Mouse (Mus musculus) limb, embryonic 14.5 days (tissue): ENCODE data around the gene Dock1. TPM values are rescaled to one million over a fixed set of nuclear protein-coding genes. Genes with fewer than 3 reads are reported as not detected.

ENCODE experiments used
- ATAC-seq: fragments of 200-750 bp; cut with Nextera tagmentation; 2 replicates; pipeline ENCODE4 v1.8.0; 2017; ENCODE audit warnings: low read depth, moderate number of reproducible peaks, moderate TSS enrichment; ENCODE audit not compliant: low FRiP score
- DNase-seq: peaks from one replicate; pipeline ENCODE4 v3.0.0-alpha.2; 2015; ENCODE audit warnings: low spot score
- H3K27ac ChIP-seq: fragments of 300-500 bp; sonication (generic); replicated peaks from 2 replicates; pipeline ENCODE4 v1.5.1; 2014; ENCODE audit warnings: low read depth, mild to moderate bottlenecking, low read length, moderate library complexity, mixed read lengths
- H3K27me3 ChIP-seq: fragments of 300-500 bp; sonication (generic); 2 replicates; pipeline ENCODE4 v1.6.1; 2014; ENCODE audit warnings: low read length, mixed read lengths; ENCODE audit not compliant: control insufficient read depth, insufficient read depth
- H3K36me3 ChIP-seq: fragments of 300-500 bp; sonication (generic); 2 replicates; pipeline ENCODE4 v1.6.1; 2014; ENCODE audit warnings: mild to moderate bottlenecking, low read length, moderate library complexity, mixed read lengths; ENCODE audit not compliant: control insufficient read depth, insufficient read depth
- H3K4me1 ChIP-seq: fragments of 300-500 bp; sonication (generic); 2 replicates; pipeline ENCODE4 v1.6.1; 2014; ENCODE audit warnings: antibody characterized with exemption, low read length, mixed read lengths; ENCODE audit not compliant: control insufficient read depth, insufficient read depth
- H3K4me2 ChIP-seq: fragments of 300-500 bp; sonication (generic); replicated peaks from 2 replicates; pipeline ENCODE4 v1.6.1; 2014; ENCODE audit warnings: low read depth, mild to moderate bottlenecking, low read length, moderate library complexity; ENCODE audit not compliant: severe bottlenecking
- H3K4me3 ChIP-seq: fragments of 300-500 bp; sonication (generic); replicated peaks from 2 replicates; pipeline ENCODE4 v1.5.1; 2014; ENCODE audit warnings: low read length
- H3K9ac ChIP-seq: fragments of 300-500 bp; sonication (generic); 2 replicates; pipeline ENCODE4 v1.6.1; 2014; ENCODE audit warnings: mild to moderate bottlenecking, low read depth, low read length, moderate library complexity; ENCODE audit not compliant: severe bottlenecking
- H3K9me3 ChIP-seq: fragments of 300-500 bp; sonication (generic); 2 replicates; pipeline ENCODE4 v1.6.1; 2016; ENCODE audit warnings: low read length; ENCODE audit not compliant: control insufficient read depth
- POLR2A ChIP-seq: fragments of 200-500 bp; IDR thresholded peaks from 2 replicates; pipeline ENCODE4 v1.8.0; 2012; ENCODE audit warnings: inconsistent platforms, mild to moderate bottlenecking, moderate library complexity, borderline replicate concordance; ENCODE audit not compliant: insufficient read depth, insufficient read length; ENCODE audit errors: extremely low read depth
- WGBS: fragments of 180-500 bp; shearing (Covaris S2); extraction: QIAGEN DNeasy Blood & Tissue Kit; methylation state at CpG from one replicate; pipeline ENCODE4 v1.1.7; 2014; 5-methylcytosine and 5-hydroxymethylcytosine counted together
- polyA plus RNA-seq, 2 experiments: library from polyadenylated mRNA; depleted of rRNA in 1 of 2; stranded (reverse) in 1 of 2; unstranded in 1 of 2; fragments of >200 nt; fragmentation: Nextera tagmentation in 1 of 2; extraction: Ambion mirVana in 1 of 2; gene quantifications; 2 replicates each; pipeline versions ENCODE4 v1.2.1 to v1.2.3; 2012 to 2014

Dock1 gene
- polyA plus RNA-seq, 2 experiments: 35.7 to 40.0 TPM

DNA sequence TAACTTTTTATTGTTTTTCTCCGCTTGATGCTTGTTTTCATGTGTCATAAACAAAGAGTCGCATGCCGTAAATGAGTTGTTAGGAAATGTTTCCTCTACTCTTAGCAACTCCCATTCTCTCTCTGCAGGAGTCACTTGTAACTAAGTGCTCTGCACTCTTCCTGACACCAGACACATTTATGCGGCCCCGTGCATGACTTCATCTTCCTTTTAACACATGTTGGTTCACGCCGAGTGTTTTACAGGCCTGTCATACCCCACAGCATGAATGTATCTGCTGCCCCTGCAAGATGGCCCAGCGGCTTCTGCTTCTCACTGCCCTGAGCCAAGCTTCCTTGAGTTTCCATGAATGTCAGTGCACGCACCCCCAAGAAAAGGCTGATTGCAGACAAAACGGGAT, 407.4 kb downstream of the Dock1 start:
- Histone ChIP-seq H3K4me2 (no peak overlapping the region), H3K4me3 (no peak overlapping the region), H3K4me1 (no peaks in the 10 kb centered on the region), H3K27ac (no peak overlapping the region), H3K9ac (no peak overlapping the region), H3K9me3 (no peaks in the 10 kb centered on the region), H3K36me3 (peaks cover 7% of the 10 kb centered on the region; the same call in 1 of the 2 replicates), H3K27me3 (no peaks in the 10 kb centered on the region)
- no peak for TF ChIP-seq POLR2A
- ATAC-seq: no peak
- WGBS: 53% methylated on average over 10 of the region's 10 CpGs
- DNase-seq: no peak

DNA sequence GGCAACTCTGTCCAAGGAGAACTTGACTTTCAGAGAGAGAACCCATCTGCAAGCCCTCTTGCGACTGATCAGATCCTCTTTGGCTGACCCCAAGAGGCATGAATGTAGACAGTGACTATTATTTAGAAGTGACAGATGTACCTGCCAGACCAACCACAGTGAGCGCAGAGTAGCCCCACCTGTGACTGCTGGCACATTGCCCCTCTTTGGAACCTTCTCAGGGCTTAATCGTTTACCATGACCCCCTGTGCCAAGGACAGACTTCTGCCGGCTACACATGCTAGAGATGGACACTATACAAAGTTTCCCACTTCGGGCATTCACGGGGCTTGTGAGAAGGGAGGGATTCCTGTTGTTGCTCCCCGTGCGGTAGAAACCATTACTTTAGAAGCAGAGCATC, 413.0 kb downstream of the Dock1 start:
- WGBS: 94% methylated on average over 8 of the region's 8 CpGs

GRCm38 (mm10) chr7:135084069-135084468, 413.6 kb downstream of the Dock1 start:
- H3K27me3 ChIP-seq: no peaks in the 10 kb centered on the region
- H3K9me3 ChIP-seq: no peaks in the 10 kb centered on the region
- no peak overlapping the region for H3K27ac ChIP-seq
- no peak overlapping the region for H3K9ac ChIP-seq
- no peaks in the 10 kb centered on the region for H3K4me1 ChIP-seq
- 91% methylated on average over 7 of the region's 7 CpGs for WGBS
- H3K4me3 ChIP-seq: no peak overlapping the region
- ATAC-seq (no peak), DNase-seq (no peak)
- H3K36me3 ChIP-seq: peaks cover 7% of the 10 kb centered on the region
- TF ChIP-seq POLR2A: no peak
- no peak overlapping the region for H3K4me2 ChIP-seq

More for the DNA sequence above, 413.0 kb downstream of the Dock1 start:
- Histone ChIP-seq H3K4me1 (no peaks in the 10 kb centered on the region), H3K27ac (no peak overlapping the region), H3K4me3 (no peak overlapping the region), H3K9me3 (no peaks in the 10 kb centered on the region), H3K27me3 (no peaks in the 10 kb centered on the region), H3K4me2 (no peak overlapping the region), H3K9ac (no peak overlapping the region), H3K36me3 (peaks cover 7% of the 10 kb centered on the region)
- TF ChIP-seq POLR2A: no peak
- DNase-seq (no peak), ATAC-seq (no peak)

DNA sequence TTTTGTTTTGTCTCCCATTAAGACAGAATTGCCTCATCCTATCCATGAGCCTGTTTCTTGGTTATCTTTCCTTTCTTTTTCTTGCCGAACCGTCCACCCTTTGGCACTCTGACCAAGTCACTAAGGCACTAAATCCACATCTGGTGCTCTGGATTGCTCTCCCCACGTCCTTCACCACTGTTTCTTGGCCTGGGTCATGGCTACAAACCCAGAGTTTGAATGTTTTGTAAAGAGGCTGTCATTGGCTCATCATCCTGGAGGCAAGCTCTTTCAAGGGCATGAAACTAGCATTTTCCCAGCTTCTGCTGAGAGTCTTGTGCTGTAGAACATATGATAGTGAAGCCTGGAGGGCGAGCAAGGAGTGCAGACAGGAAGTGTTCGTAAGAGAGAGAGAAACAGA, 416.1 kb downstream of the Dock1 start:
- DNase-seq (no peak), ATAC-seq (no peak)
- Histone ChIP-seq H3K36me3 (peaks cover 4% of the 10 kb centered on the region; the same call in 1 of the 2 replicates), H3K27ac (no peak overlapping the region), H3K9me3 (no peaks in the 10 kb centered on the region), H3K4me3 (no peak overlapping the region), H3K9ac (no peak overlapping the region), H3K4me2 (no peak overlapping the region), H3K27me3 (no peaks in the 10 kb centered on the region), H3K4me1 (no peaks in the 10 kb centered on the region)
- no peak for TF ChIP-seq POLR2A
- 89% methylated on average over 5 of the region's 5 CpGs for WGBS

GRCm38 (mm10) chr7:135089626-135090025, 419.2 kb downstream of the Dock1 start:
- Histone ChIP-seq H3K27ac (no peak overlapping the region), H3K4me1 (no peaks in the 10 kb centered on the region), H3K4me3 (no peak overlapping the region), H3K9ac (no peak overlapping the region), H3K4me2 (no peak overlapping the region), H3K9me3 (no peaks in the 10 kb centered on the region), H3K36me3 (peaks cover 5% of the 10 kb centered on the region; the same call in 1 of the 2 replicates), H3K27me3 (no peaks in the 10 kb centered on the region)
- no peak for ATAC-seq
- no peak for TF ChIP-seq POLR2A
- no peak for DNase-seq
- WGBS: 82% methylated on average over 4 of the region's 4 CpGs

DNA sequence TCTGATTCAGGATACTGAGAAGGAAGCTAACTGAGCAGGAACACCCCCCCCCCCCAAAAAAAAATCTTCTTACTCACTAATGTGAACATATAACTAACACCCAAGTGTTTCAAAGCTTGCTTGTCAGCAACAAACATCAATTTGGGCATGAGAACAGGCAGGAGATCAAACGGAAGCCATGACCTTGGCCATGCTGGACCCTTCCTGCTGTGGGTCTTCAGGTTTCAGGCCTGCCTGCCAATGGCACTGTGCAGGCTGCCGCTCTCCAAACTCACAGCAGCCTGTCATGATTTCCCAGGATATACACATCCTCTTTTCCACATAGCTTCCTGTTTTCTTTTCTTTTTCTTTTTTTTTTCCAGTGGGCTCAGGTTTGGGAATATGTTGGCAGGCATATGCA, 423.4 kb downstream of the Dock1 start:
- peaks cover 17% of the 10 kb centered on the region for H3K36me3 ChIP-seq
- H3K4me1 ChIP-seq: no peaks in the 10 kb centered on the region
- H3K27me3 ChIP-seq: no peaks in the 10 kb centered on the region
- H3K9ac ChIP-seq: no peak overlapping the region
- H3K4me3 ChIP-seq: no peak overlapping the region
- no peak for TF ChIP-seq POLR2A
- 78% methylated on average over 2 of the region's 2 CpGs for WGBS
- DNase-seq (no peak), ATAC-seq (no peak)
- H3K27ac ChIP-seq: no peak overlapping the region
- no peak overlapping the region for H3K4me2 ChIP-seq
- H3K9me3 ChIP-seq: no peaks in the 10 kb centered on the region
